Mouse (Mus musculus): ENCODE data around the gene Etv4. TPM values are rescaled to one million over a fixed set of nuclear protein-coding genes. Genes with fewer than 3 reads are reported as not detected.

The Etv4 gene
- polyA plus RNA-seq, 1 experiment from 2014 or later: 5.9 TPM

GRCm38 (mm10) chr11:101757366-101757765 lies 27.8 kb downstream of the Etv4 start:
- 91% methylated on average over 8 of the region's 8 CpGs for WGBS
- Histone ChIP-seq H3K4me2 (no peak overlapping the region), H3K27ac (no peak overlapping the region), H3K4me3 (no peak overlapping the region), H3K9ac (no peak overlapping the region), H3K27me3 (replicated peaks) (no peaks in the 10 kb centered on the region), H3K4me1 (no peaks in the 10 kb centered on the region), H3K9me3 (no peaks in the 10 kb centered on the region), H3K36me3 (replicated peaks) (peaks cover 66% of the 10 kb centered on the region)
- ATAC-seq (replicated peaks): no peak

GRCm38 (mm10) chr11:101756616-101757015 lies 28.6 kb downstream of the Etv4 start:
- ATAC-seq (replicated peaks): no peak
- Histone ChIP-seq H3K9me3 (no peaks in the 10 kb centered on the region), H3K27ac (no peak overlapping the region), H3K36me3 (replicated peaks) (peaks cover 65% of the 10 kb centered on the region), H3K4me2 (no peak overlapping the region), H3K4me1 (no peaks in the 10 kb centered on the region), H3K9ac (no peak overlapping the region), H3K27me3 (replicated peaks) (no peaks in the 10 kb centered on the region), H3K4me3 (no peak overlapping the region)
- 97% methylated on average over 8 of the region's 8 CpGs for WGBS

- Histone ChIP-seq H3K27me3 (replicated peaks) (no peaks in the 10 kb centered on the region), H3K4me2 (peak overlapping the region; percentile 70), H3K36me3 (replicated peaks) (peaks cover 29% of the 10 kb centered on the region), H3K4me1 (peaks cover 10% of the 10 kb centered on the region), H3K9me3 (no peaks in the 10 kb centered on the region), H3K4me3 (peak overlapping the region; percentile 63), H3K27ac (no peak overlapping the region), H3K9ac (peak overlapping the region; percentile 60)
- ATAC-seq (replicated peaks): no peak; the same call in 1 of the 2 replicates
- 35% methylated on average over 9 of the region's 9 CpGs for WGBS
Measured at GRCm38 (mm10) chr11:101733596-101733995, 51.6 kb downstream of the Etv4 start.

GRCm38 (mm10) chr11:101732518-101733440 lies 52.4 kb downstream of the Etv4 start, which contains the start of gene Dhx8:
Gene Dhx8, plus strand, starts transcription at chr11:101732919.
- WGBS: under 1% methylated on average over 51 of the region's 51 CpGs
- H3K27ac ChIP-seq: peak within 1 kb of the TSS; percentile 71

GRCm38 (mm10) chr11:101729308-101729707 lies 55.9 kb downstream of the Etv4 start:
- H3K4me3 ChIP-seq: no peak overlapping the region
- no peaks in the 10 kb centered on the region for H3K27me3 ChIP-seq (replicated peaks)
- WGBS: 74% methylated on average over 3 of the region's 3 CpGs
- no peak overlapping the region for H3K9ac ChIP-seq
- H3K4me2 ChIP-seq: no peak overlapping the region
- ATAC-seq (replicated peaks): no peak
- no peaks in the 10 kb centered on the region for H3K9me3 ChIP-seq
- no peaks in the 10 kb centered on the region for H3K36me3 ChIP-seq (replicated peaks)
- no peak overlapping the region for H3K27ac ChIP-seq
- H3K4me1 ChIP-seq: peaks cover 10% of the 10 kb centered on the region

More at GRCm38 (mm10) chr11:101732518-101733440, 52.4 kb downstream of the Etv4 start, which contains the start of gene Dhx8:
- ATAC-seq (replicated peaks): peak; percentile 97
- peak within 1 kb of the TSS; percentile 63 for H3K4me3 ChIP-seq
- H3K4me2 ChIP-seq: peak within 1 kb of the TSS; percentile 70
- H3K9ac ChIP-seq: peak within 1 kb of the TSS; percentile 60
- H3K36me3 ChIP-seq (replicated peaks): peaks cover 22% of the 10 kb centered on the region
- peaks cover 10% of the 10 kb centered on the region for H3K4me1 ChIP-seq
- no peaks in the 10 kb centered on the region for H3K27me3 ChIP-seq (replicated peaks)
- no peaks in the 10 kb centered on the region for H3K9me3 ChIP-seq

GRCm38 (mm10) chr11:101726765-101727164 lies 58.4 kb downstream of the Etv4 start:
- 44% methylated on average over 2 of the region's 2 CpGs for WGBS
- Histone ChIP-seq H3K36me3 (replicated peaks) (no peaks in the 10 kb centered on the region), H3K4me1 (no peaks in the 10 kb centered on the region), H3K9me3 (no peaks in the 10 kb centered on the region), H3K27me3 (replicated peaks) (no peaks in the 10 kb centered on the region), H3K4me2 (no peak overlapping the region), H3K9ac (no peak overlapping the region), H3K27ac (no peak overlapping the region), H3K4me3 (no peak overlapping the region)
- no peak for ATAC-seq (replicated peaks)

- WGBS: 86% methylated on average over 8 of the region's 8 CpGs
- no peak overlapping the region for H3K9ac ChIP-seq
- no peak overlapping the region for H3K4me3 ChIP-seq
- H3K27ac ChIP-seq: no peak overlapping the region
- no peak for ATAC-seq (replicated peaks)
- no peak overlapping the region for H3K4me2 ChIP-seq
- H3K36me3 ChIP-seq (replicated peaks): no peaks in the 10 kb centered on the region
- H3K9me3 ChIP-seq: no peaks in the 10 kb centered on the region
- no peaks in the 10 kb centered on the region for H3K4me1 ChIP-seq
- H3K27me3 ChIP-seq (replicated peaks): no peaks in the 10 kb centered on the region
Measured at GRCm38 (mm10) chr11:101725043-101725442, 60.1 kb downstream of the Etv4 start.

GRCm38 (mm10) chr11:101719986-101720520 lies 65.1 kb downstream of the Etv4 start:
- Histone ChIP-seq H3K4me3 (no peak overlapping the region), H3K36me3 (replicated peaks) (no peaks in the 10 kb centered on the region), H3K4me1 (peaks cover 10% of the 10 kb centered on the region), H3K9ac (no peak overlapping the region), H3K4me2 (no peak overlapping the region), H3K27ac (no peak overlapping the region), H3K27me3 (replicated peaks) (no peaks in the 10 kb centered on the region), H3K9me3 (no peaks in the 10 kb centered on the region)
- WGBS: 87% methylated on average over 21 of the region's 21 CpGs
- no peak for ATAC-seq (replicated peaks)

Other genes starting within 250 kb of the Etv4 start
- gene Brca1, start 233.4 kb downstream of the Etv4 start, polyA plus RNA-seq (2015; fragmentation: Nextera tagmentation; extraction: Ambion mirVana): 1.5 and 2.8 TPM in 2 replicates
- 102 and 103 TPM in 2 replicates for gene Nbr1, start 233.2 kb downstream of the Etv4 start, polyA plus RNA-seq (2015; fragmentation: Nextera tagmentation; extraction: Ambion mirVana)
- gene Tmem106a, start 203.1 kb downstream of the Etv4 start, polyA plus RNA-seq (2015; fragmentation: Nextera tagmentation; extraction: Ambion mirVana): 3.1 and 4.5 TPM in 2 replicates
- not detected in 2 replicates for gene Gm11634, start 186.1 kb downstream of the Etv4 start, polyA plus RNA-seq (2015; fragmentation: Nextera tagmentation; extraction: Ambion mirVana)
- 11.1 and 13.2 TPM in 2 replicates for gene Rdm1, start 158.2 kb downstream of the Etv4 start, polyA plus RNA-seq (2015; fragmentation: Nextera tagmentation; extraction: Ambion mirVana)
- gene Arl4d, start 119.8 kb downstream of the Etv4 start, polyA plus RNA-seq (2015; fragmentation: Nextera tagmentation; extraction: Ambion mirVana): 5.0 and 7.8 TPM in 2 replicates
- gene Dhx8, start 52.5 kb downstream of the Etv4 start, polyA plus RNA-seq (2015; fragmentation: Nextera tagmentation; extraction: Ambion mirVana): 31.1 and 33.9 TPM in 2 replicates
- 0.57 and 0.75 TPM in 2 replicates for gene Meox1, start 109.0 kb upstream of the Etv4 start, polyA plus RNA-seq (2015; fragmentation: Nextera tagmentation; extraction: Ambion mirVana)
- gene Sost, start 181.6 kb upstream of the Etv4 start, polyA plus RNA-seq (2015; fragmentation: Nextera tagmentation; extraction: Ambion mirVana): not detected in 2 replicates
- not detected in 2 replicates for gene Cfap97d1, start 198.9 kb upstream of the Etv4 start, polyA plus RNA-seq (2015; fragmentation: Nextera tagmentation; extraction: Ambion mirVana)
- gene Dusp3, start 201.6 kb upstream of the Etv4 start, polyA plus RNA-seq (2015; fragmentation: Nextera tagmentation; extraction: Ambion mirVana): 21.7 and 22.2 TPM in 2 replicates
- gene Mpp3, start 243.1 kb upstream of the Etv4 start, polyA plus RNA-seq (2015; fragmentation: Nextera tagmentation; extraction: Ambion mirVana): 60.1 and 62.9 TPM in 2 replicates